Mouse (Mus musculus): ENCODE measurements at regions not wholly inside any gene's neighbourhood (a gene's known extent, or its start where the extent isn't known, plus 50 kb on each side); places are given as distances from the start of the nearest gene placed in this dataset.

DNA sequence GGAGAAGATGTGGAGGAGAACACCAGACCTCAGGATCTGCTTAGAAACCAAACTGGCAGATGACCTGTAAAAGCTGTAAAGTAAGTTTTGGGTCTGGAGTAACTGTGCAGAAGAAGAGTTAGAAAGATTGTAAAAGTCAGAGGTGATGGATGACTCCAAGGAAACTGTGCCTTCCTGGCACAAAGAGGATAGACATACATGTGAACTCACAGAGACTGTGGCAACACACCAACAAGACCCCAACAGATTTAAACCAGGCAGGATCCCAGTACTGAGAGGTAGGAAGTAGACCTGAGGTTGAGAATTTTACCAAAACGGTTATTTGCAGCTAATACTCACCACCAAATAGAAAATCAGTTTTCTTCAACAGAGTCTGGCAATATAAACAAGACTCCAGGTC, 349.8 kb upstream of the Grik2 start:
- no peaks in the 10 kb centered on the region for H3K36me3 ChIP-seq (replicated peaks in 1 of 2; ENCODE audit: control insufficient read depth in 1 of 2, insufficient read depth in 1 of 2, low read length in 1 of 2)
- H3K27me3 ChIP-seq (replicated peaks): no peaks in the 10 kb centered on the region
- in situ Hi-C loops (cut with MboI; ENCODE audit: low pct_ligation_motif_present, low pct_unique_long_range_greater_than_20kb, low sequenced_read_pairs) (no loop called here), dilution Hi-C loops (cut with MboI; ENCODE audit: extremely low pct_ligation_motif_present, extremely low pct_unique_long_range_greater_than_20kb, low sequenced_read_pairs) (no loop called here)
- H3K4me3 ChIP-seq (replicated peaks in 1 of 3; ENCODE audit: low read depth in 2 of 3, low read length in 2 of 3, poor library complexity in 1 of 3): no peak overlapping the region
- TF ChIP-seq PAX5 (IDR thresholded peaks at IDR 0.05; ENCODE audit: low read length): no peak
- TF ChIP-seq USF2 (conservative IDR thresholded peaks at IDR 0.05; ENCODE audit: low read depth, low read length): no peak
- TF ChIP-seq MEF2A (IDR thresholded peaks at IDR 0.05; ENCODE audit: borderline replicate concordance, low read depth, low read length): no peak
- no peak for TF ChIP-seq JUN (IDR thresholded peaks at IDR 0.05; ENCODE audit: insufficient read depth, low read depth, low read length)
- no peak for TF ChIP-seq MXI1 (IDR thresholded peaks at IDR 0.05; ENCODE audit: low read depth, low read length)
- no peak for TF ChIP-seq ETS1 (conservative IDR thresholded peaks at IDR 0.05; ENCODE audit: low read depth, low read length)
- no peak for TF ChIP-seq RCOR1 (conservative IDR thresholded peaks at IDR 0.05; ENCODE audit: low read depth, low read length)
- no peak for TF ChIP-seq POLR2A (IDR thresholded peaks at IDR 0.05; ENCODE audit: low read depth, low read length)
- TF ChIP-seq KAT2A (IDR thresholded peaks at IDR 0.05; ENCODE audit: insufficient replicate concordance, low read length): no peak
- no peak for DNase-seq (ENCODE audit: extremely low read depth)
- H3K4me1 ChIP-seq (ENCODE audit: control insufficient read depth in 1 of 2, insufficient read depth in 2 of 2): peaks cover 0 to 51% of the 10 kb centered on the region in 2 experiments; a peak in 2 of 4 replicates
- H3K9ac ChIP-seq (ENCODE audit: insufficient read depth, low read depth): no peak overlapping the region
- no peak overlapping the region for H3K27ac ChIP-seq (ENCODE audit: insufficient read depth, low read depth)
- no peaks in the 10 kb centered on the region for H3K79me2 ChIP-seq (replicated peaks; ENCODE audit: control insufficient read depth, extremely low read depth, insufficient read depth, poor library complexity, severe bottlenecking)
- no peak overlapping the region for H3K4me2 ChIP-seq (ENCODE audit: insufficient read depth, low read depth, poor library complexity, severe bottlenecking)
- no peaks in the 10 kb centered on the region for H3K9me3 ChIP-seq (replicated peaks; ENCODE audit: low read length)

DNA sequence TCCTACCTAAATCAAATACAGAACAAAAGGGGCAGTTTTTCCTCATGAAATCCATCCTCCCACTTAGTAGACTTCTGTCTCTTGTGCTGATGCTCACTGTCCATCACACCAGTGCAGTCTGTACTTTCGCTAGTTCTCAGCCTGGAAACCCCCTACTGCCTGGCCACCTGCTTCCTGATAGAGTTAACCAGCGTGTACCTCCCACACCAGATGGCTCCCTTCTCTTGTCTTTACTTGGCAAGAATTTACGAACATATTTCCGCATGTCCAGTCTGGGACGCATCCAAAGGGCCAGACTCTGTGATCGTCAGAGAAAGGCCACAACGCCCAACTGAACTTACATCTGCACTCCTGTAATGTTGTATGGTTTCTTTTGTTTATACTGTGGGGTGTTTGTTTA, 349.2 kb upstream of the Grik2 start:
- TF ChIP-seq SMC3 (IDR thresholded peaks at IDR 0.05; ENCODE audit: low read depth, low read length) (peak; percentile 48), JUN (IDR thresholded peaks at IDR 0.05; ENCODE audit: insufficient read depth, low read depth, low read length) (no peak), CTCF (conservative IDR thresholded peaks at IDR 0.05 in 1 of 2, IDR thresholded peaks at IDR 0.05 in 1 of 2; ENCODE audit: low read depth in 2 of 2, low read length in 2 of 2) (peak in 1 of 2 experiments; percentile 43; a peak in 2 of 4 replicates), POLR2AphosphoS2 (IDR thresholded peaks at IDR 0.05; ENCODE audit: low read depth, low read length) (no peak), MEF2A (IDR thresholded peaks at IDR 0.05; ENCODE audit: borderline replicate concordance, low read depth, low read length) (0 out of 2 replicates have a peak, but pooled peaks have one; percentile 10), MYC (IDR thresholded peaks at IDR 0.05; ENCODE audit: low read depth, low read length) (peak; percentile 33; the same call in 1 of the 2 replicates), ETS1 (conservative IDR thresholded peaks at IDR 0.05; ENCODE audit: low read depth, low read length) (peak; percentile 57), EP300 (IDR thresholded peaks at IDR 0.05; ENCODE audit: low read length) (peak; percentile 69), IRF4 (IDR thresholded peaks at IDR 0.05; ENCODE audit: low read depth, low read length) (peak; percentile 64; the same call in 1 of the 2 replicates), ZNF384 (IDR thresholded peaks at IDR 0.05; ENCODE audit: low read depth, low read length) (no peak), ELF1 (IDR thresholded peaks at IDR 0.05; ENCODE audit: low read depth, low read length) (peak; percentile 74), RAD21 (IDR thresholded peaks at IDR 0.05; ENCODE audit: low read depth, low read length) (peak; percentile 36), GABPA (IDR thresholded peaks at IDR 0.05; ENCODE audit: insufficient replicate concordance, low read depth, low read length) (no peak), POLR2A (IDR thresholded peaks at IDR 0.05; ENCODE audit: low read depth, low read length) (no peak), TCF12 (IDR thresholded peaks at IDR 0.05; ENCODE audit: low read depth, low read length) (peak; percentile 79), CHD2 (IDR thresholded peaks at IDR 0.05; ENCODE audit: low read length) (no peak), MAX (IDR thresholded peaks at IDR 0.05; ENCODE audit: low read length) (peak; percentile 39; the same call in 1 of the 2 replicates)
- Histone ChIP-seq H3K4me1 (ENCODE audit: control insufficient read depth in 1 of 2, insufficient read depth in 2 of 2) (peaks cover 0 to 51% of the 10 kb centered on the region in 2 experiments; a peak in 2 of 4 replicates), H3K9ac (ENCODE audit: insufficient read depth, low read depth) (no peak overlapping the region), H3K27ac (ENCODE audit: insufficient read depth, low read depth) (no peak overlapping the region), H3K4me3 (replicated peaks in 1 of 3; ENCODE audit: low read depth in 2 of 3, low read length in 2 of 3, poor library complexity in 1 of 3) (no peak overlapping the region), H3K4me2 (ENCODE audit: insufficient read depth, low read depth, poor library complexity, severe bottlenecking) (0 out of 2 replicates have a peak overlapping the region, but pooled peaks have one; percentile 7), H3K9me3 (replicated peaks; ENCODE audit: low read length) (no peaks in the 10 kb centered on the region), H3K27me3 (replicated peaks) (no peaks in the 10 kb centered on the region), H3K79me2 (replicated peaks; ENCODE audit: control insufficient read depth, extremely low read depth, insufficient read depth, poor library complexity, severe bottlenecking) (no peaks in the 10 kb centered on the region), H3K36me3 (replicated peaks in 1 of 2; ENCODE audit: control insufficient read depth in 1 of 2, insufficient read depth in 1 of 2, low read length in 1 of 2) (no peaks in the 10 kb centered on the region)
- in situ Hi-C loops (cut with MboI; ENCODE audit: low pct_ligation_motif_present, low pct_unique_long_range_greater_than_20kb, low sequenced_read_pairs): no loop called here
- DNase-seq (ENCODE audit: extremely low read depth): peak; percentile 81
- dilution Hi-C loops (cut with MboI; ENCODE audit: extremely low pct_ligation_motif_present, extremely low pct_unique_long_range_greater_than_20kb, low sequenced_read_pairs): no loop called here

Data from CH12.LX (cell line).